Mouse (Mus musculus): ENCODE measurements at regions not wholly inside any gene's neighbourhood (a gene's known extent, or its start where the extent isn't known, plus 50 kb on each side); places are given as distances from the start of the nearest gene placed in this dataset.

DNA sequence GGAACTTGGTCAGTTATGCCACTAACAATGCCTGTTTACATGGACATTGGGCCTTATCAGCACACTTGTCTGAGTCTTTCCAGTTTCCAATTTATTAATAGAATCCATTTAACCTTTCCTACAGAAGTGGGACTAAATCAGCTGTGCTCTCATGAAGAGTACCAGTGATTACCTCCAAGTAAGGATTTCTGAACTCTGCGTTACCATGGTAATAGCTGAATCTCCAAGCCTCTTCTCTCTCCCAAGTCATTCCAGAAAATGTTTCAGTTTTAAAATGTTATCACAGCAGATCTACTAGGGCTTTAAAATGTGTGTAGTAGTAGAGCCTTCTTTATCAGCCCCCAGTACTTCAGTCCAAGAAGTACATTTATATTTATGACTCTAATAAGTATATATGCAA lies 807.9 kb downstream of the Efnb2 start:
- DNase-seq (ENCODE audit: low spot score), result no peak

GRCm38 (mm10) chr8:7850573-7850972 lies 810.5 kb downstream of the Efnb2 start:
- DNase-seq (ENCODE audit: low spot score), result no peak

GRCm38 (mm10) chr8:7831948-7832347 lies 829.1 kb downstream of the Efnb2 start:
- no peak for DNase-seq (ENCODE audit: low spot score)

DNA sequence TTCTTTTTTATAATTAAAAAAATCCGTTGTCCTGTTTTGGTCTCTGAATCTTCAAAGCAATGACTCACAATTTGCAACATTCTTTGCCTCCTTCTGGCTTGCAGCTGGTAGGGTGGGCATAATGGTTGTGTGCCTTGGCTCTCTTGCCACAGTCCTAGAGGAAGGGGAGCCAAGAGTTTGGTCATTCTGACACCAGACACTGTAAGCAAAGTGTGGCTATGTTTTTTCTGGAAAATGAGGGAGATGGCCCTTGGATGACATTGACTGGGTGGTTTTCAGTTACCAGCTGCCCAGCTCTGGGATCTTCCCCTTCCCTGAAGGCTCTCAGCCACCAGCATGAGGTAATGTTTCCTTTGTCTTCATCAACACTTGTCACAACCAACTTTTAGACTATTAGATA lies 833.2 kb downstream of the Efnb2 start:
- DNase-seq (ENCODE audit: low spot score), result no peak

DNA sequence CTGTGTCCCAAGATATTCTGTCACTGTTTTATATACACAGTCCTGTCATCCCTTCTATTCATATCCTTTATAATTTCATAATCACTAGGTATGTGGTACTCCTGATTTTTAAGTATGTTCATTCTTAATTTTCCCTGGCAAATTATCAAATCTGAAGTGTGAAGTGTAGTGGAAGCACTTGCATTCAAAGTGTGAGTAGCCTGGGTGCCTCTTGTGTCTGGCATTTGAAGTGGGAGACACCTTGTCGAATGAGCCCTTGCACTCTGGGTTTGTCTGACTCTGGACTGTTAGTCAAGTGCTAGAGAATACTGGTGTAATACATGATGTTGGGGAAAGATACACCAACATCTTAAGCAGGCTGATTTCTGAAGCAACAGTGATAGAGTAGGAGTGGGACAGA lies 852.6 kb downstream of the Efnb2 start:
- no peak for DNase-seq (ENCODE audit: low spot score)

- DNase-seq (ENCODE audit: low spot score), result no peak
These were observed 861.8 kb downstream of the Efnb2 start for GRCm38 (mm10) chr8:7799221-7799620.

DNA sequence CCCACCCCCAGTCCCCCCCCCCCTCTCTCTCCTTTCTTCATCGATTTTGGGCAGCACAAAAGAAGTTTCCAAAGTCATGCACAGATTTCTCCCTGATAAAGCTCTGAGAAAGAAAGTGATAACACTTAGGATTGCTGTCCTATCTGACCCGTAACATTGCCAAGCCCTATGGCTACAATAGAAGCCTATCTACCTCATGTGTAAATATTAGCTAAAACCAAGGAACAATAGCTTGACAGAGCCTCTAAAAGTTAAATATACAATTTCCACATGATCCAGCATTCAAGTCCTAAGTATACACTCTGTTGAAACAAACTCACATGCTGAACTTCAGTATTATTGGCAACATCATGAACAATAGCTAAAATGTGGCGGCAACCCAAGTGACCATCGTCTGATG lies 864.9 kb downstream of the Efnb2 start:
- DNase-seq (ENCODE audit: low spot score), result no peak

GRCm38 (mm10) chr8:7763820-7764219 lies 897.2 kb downstream of the Efnb2 start:
- no peak for DNase-seq (ENCODE audit: low spot score)

- DNase-seq (ENCODE audit: low spot score), result no peak
These were observed 900.1 kb downstream of the Efnb2 start for GRCm38 (mm10) chr8:7760987-7761386.

- no peak for DNase-seq (ENCODE audit: low spot score)
These were observed 928.3 kb downstream of the Efnb2 start for GRCm38 (mm10) chr8:7732726-7733125.

DNA sequence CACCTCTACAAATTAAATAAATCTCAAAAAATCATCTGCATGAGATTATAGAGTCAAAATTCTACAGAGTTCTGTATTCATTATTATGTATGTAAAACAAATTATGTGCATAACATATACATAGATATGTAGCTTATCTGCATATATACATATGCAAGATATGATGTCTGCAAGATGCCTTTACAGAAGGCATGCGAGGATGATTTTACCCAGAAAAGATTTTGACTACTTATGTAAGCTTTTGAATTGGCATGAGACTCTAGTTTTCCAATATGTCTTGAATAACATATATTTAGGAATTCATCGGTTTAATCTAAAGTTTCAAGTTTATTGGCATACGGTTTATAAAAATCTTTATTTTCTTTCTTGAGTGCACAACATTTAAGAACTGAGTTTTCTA lies 939.2 kb downstream of the Efnb2 start:
- DNase-seq (ENCODE audit: low spot score), result no peak

- no peak for DNase-seq (ENCODE audit: low spot score)
These were observed 941.9 kb downstream of the Efnb2 start for GRCm38 (mm10) chr8:7718898-7719696.

DNA sequence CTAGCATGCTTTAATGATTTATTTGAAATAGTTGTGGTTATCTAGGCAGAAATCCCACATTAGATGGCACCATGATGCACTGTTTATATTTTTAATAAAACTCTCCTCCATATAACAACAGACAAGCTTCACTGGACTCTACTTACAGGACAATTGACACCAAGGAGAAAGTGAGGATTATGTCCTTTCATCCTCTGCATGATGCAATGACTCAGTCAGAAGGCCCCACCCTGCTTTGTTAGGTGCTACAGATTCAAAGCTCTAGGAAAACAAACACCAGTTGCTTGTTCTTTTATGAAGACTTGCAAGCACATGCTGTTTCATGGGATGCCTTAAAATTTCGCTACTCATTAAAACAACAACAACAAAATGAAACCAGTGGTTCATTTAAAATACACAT lies 950.3 kb downstream of the Efnb2 start:
- DNase-seq (ENCODE audit: low spot score), result no peak

DNA sequence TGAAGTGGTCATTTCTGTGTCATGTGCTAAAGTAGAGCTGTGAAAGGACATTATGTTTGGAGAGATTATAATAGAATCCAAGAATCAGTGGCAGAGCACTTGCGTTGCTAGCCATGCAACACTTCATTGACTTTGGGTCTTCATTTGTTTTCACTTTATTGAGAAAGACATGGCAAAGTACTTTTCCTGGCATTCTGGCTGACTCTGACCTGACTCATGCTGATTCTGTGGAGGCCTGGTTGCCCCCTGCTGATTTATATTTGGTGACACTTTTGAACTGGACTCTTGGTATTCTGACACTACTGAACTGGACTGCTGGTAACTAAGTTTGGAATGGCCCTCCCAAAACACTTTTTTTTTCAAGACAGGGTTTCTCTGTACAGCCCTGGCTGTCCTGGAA lies 951.6 kb downstream of the Efnb2 start:
- no peak for DNase-seq (ENCODE audit: low spot score)

- no peak for DNase-seq (ENCODE audit: low spot score)
These were observed 969.6 kb downstream of the Efnb2 start for GRCm38 (mm10) chr8:7691355-7691996.

DNA sequence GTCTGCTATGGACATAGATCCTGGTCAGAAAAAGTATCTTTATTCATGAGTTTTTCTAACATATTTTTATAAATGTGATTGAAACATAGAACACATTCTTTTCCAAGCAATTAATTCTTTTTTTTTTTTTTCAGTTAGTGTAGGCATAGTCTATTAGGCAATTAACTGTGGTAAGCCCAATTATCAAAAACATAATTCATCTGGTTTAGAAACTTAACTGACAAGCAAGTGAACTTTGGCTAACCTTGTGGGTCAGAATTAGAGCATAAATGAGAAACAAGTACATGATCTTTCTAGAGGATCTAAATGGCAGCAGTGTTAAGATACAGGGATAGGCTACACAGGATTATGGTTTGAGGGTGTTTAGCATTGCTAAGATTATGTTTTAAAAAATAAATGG lies 1007.2 kb downstream of the Efnb2 start:
- DNase-seq (ENCODE audit: low spot score), result no peak
